Mouse (Mus musculus): Measurements from ENCODE around the gene Tcp10b.
"Not testable (repeated sequence)": the region's sequence is repeated elsewhere in the genome, so short reads cannot be mapped to it uniquely, and the experiment has no call there.

GRCm38 (mm10) chr17:13062882-13063281 is 2.0 kb downstream of the Tcp10b start:
- not testable (repeated sequence) for TF ChIP-seq CTCF (IDR thresholded peaks at IDR 0.05; ENCODE audit: extremely low read depth, insufficient read depth, insufficient read length, insufficient replicate concordance); POLR2A (IDR thresholded peaks at IDR 0.05; ENCODE audit: low read depth, low read length)
